Mouse (Mus musculus) gastrocnemius, postnatal 25 days (tissue): ENCODE measurements around the gene Ergic1. TPM values are rescaled to one million over a fixed set of nuclear protein-coding genes. Genes with fewer than 3 reads are reported as not detected.

ENCODE experiments used
- DNase-seq: peaks from one replicate; pipeline ENCODE4 v3.0.0; 2022
- total RNA-seq, 2 experiments: library from RNA; stranded (reverse); gene quantifications; 1 replicate in 1 of 2; 2 replicates in 1 of 2; pipeline ENCODE4 v1.2.3; 2021

The Ergic1 gene
- total RNA-seq, 2 experiments from 2014 or later: 52.0 to 61.0 TPM

- DNase-seq: no peak
These were observed 40.2 kb downstream of the Ergic1 start for GRCm38 (mm10) chr17:26601514-26601913.

DNA sequence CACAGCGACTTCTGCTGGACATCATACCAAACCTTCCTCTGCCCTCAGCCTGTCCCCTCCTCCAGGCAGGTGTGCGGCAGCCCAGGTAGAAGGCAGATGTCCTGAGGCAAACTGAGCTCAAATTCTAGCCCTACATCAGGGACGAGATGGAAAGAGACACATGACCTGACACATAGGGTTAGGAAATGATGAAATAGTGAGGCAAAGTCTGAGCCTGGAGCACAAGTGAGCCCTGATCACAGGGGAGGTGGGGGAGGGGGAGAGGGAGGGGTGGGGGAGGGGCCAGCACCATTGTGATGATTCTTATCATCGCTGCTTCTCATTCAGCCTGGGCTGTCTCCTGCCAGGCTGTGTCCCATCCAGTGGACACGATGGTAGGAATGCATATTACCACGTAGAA is 40.6 kb downstream of the Ergic1 start:
- DNase-seq: no peak

DNA sequence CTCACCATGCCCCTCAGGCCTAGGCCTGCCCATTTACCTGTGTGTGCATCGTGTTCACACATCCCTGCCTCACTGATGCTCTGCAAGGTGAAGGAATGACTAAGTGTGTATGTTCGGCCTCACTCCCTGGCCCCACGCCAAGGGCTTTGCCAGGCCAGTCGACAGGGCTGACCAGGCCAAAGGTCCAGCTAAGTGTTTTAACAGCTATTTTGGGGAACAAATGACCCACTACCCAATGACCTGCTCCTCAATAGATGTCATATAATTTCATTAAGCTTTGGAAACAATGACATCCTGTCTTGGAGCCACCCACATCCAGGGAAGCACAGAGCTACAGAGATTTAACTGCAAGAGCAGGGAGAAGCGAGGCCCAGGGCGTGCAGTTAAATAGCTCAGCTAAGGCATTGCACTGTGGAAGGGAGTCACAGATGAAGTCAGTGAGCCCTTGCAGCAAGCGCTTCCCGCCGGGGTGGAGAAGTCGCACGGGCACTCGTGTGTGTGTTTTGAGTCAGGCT is 41.1 kb downstream of the Ergic1 start:
- DNase-seq: peak; percentile 55

- DNase-seq: no peak
These were observed 42.0 kb downstream of the Ergic1 start for GRCm38 (mm10) chr17:26603311-26603710.

- no peak for DNase-seq
These were observed 44.3 kb downstream of the Ergic1 start for GRCm38 (mm10) chr17:26605636-26606035.

DNA sequence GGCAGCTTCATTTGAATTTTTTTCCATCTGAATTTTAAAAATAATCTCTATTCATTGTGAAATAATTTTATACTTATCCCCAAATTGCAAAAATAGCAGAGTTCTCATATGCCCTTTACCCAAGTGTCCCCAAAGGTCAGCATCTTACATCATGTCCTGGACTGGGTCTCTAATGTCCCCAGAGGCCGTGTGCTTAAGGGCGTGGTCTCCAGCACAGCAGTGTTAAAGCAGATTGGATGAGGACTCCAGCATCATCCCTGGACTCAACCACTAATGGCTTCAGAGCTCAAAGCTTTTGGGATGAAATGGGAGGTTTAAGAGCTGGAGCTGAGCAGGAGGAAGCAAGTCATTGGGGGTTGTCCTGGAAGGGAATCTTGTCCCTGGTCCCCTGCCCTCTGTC is 45.2 kb downstream of the Ergic1 start:
- DNase-seq: peak; percentile 61

DNA sequence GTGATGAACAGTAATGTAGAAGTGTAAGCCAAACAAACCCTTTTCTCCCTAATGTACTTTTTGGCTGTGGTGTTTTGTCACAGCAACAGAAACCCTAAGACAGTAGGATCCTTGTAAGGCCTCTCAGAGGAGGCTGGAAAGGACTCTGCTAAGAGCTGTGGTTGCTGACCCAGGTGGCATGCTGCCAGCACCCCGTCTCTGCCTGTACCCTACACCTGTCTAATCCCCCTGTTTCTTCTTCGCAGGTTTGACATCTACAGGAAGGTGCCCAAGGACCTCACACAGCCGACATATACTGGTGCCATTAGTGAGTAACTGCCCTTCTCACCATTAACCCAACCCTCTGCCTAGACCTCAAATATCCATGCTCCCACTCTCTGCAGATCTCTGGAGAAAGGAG is 47.1 kb downstream of the Ergic1 start:
- no peak for DNase-seq

GRCm38 (mm10) chr17:26608877-26609276 is 47.6 kb downstream of the Ergic1 start:
- no peak for DNase-seq

GRCm38 (mm10) chr17:26609820-26610219 is 48.5 kb downstream of the Ergic1 start:
- no peak for DNase-seq

DNA sequence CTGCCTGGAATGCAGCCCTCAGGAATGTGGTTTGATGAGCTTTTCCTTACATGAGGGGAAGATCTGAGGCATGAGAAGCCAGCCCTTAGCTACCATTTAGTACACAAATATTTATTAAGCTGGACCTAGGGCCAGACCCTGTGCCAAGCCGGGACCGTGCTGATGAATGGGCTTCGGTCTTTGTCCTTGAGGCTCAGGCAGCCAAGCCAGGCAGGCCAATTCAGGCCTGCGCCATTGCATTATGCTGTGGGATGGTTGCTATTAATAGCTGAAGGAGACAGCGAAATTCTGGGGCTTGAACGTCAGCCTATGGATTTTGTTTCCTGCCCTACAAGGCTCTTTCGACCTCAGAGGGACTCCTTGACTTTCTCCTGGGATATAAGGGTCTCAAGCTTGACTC is 50.0 kb downstream of the Ergic1 start:
- DNase-seq: no peak

DNA sequence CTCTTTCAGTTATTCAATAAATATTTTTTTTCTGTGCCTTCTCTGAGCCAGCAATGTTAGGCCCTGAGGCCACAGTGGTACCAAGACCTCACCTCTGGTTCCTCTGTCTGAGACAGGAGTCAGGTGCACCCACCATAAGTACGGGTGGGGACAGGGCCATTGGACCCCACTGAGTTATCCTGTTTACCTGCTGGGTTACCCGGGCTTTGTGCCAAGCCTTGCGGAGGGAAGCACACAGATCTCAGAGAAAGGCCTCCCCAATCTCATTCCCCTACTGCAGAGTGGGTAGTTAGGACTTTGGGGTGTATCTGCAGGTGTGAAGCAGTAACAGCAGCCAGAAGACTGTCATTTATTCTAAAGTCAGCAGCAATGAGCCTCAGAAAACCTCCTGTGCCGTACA is 50.6 kb downstream of the Ergic1 start:
- DNase-seq: no peak

DNA sequence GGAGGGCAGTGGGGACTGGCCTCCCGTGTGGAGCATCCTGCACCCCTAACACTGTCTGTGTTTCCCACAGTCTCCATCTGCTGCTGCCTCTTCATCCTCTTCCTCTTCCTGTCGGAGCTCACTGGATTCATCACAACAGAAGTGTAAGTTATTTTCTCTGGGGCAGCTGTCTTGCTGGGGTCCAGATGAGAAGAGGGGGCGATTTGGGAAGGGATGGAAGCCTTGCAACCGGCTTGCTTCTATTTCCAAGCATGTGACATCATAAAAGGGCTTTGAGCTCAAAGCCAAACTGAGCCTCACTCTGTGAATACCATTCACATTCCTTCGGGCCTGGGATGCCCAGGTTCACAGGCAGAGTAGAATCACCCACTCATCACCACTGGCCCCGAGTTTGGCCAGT is 53.0 kb downstream of the Ergic1 start:
- no peak for DNase-seq

GRCm38 (mm10) chr17:26614708-26615486 is 53.6 kb downstream of the Ergic1 start:
- no peak for DNase-seq

GRCm38 (mm10) chr17:26616696-26617095 is 55.4 kb downstream of the Ergic1 start:
- peak; percentile 43 for DNase-seq

DNA sequence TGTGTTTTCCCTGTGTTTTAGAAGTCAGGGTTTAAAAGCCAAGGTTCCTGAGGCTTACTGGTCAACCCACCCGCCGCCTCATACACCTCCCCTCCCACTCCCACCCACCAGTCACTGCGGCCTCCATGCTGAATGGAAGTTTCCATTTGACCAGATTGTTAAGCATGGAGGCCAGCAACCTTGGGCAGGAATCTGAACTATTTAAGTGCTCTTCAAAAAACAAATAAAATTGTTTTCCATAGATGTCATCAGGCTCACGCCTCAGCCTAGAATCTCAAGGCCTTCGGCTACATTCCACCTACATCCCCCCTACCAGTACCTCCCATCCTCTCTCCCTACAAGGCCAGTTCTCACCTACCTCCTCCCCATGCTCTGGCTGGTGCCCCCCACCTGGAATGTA is 57.2 kb downstream of the Ergic1 start:
- DNase-seq: no peak

- DNase-seq: no peak
These were observed 58.3 kb downstream of the Ergic1 start for GRCm38 (mm10) chr17:26619577-26619976.

DNA sequence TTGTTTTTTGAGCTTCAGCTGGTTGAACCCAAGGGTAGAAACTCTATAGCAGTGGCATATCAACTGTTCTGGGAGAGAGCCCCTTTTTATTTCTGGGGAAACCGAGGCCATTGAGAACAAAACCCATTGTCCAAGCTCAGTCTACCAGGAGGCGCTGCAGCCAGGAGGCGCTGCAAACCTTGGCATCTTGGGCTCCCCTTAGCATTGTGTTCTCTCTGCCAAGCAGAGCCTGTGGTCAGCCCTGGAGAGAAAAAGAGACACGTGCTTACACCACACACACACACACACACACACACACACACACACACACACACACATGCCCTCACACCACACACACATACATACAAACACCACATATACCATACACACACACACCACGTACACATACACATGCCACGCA is 59.0 kb downstream of the Ergic1 start:
- DNase-seq: no peak

- DNase-seq: peak; percentile 89
These were observed 59.8 kb downstream of the Ergic1 start for GRCm38 (mm10) chr17:26620786-26621766.

- no peak for DNase-seq
These were observed 60.6 kb downstream of the Ergic1 start for GRCm38 (mm10) chr17:26621912-26622311.

DNA sequence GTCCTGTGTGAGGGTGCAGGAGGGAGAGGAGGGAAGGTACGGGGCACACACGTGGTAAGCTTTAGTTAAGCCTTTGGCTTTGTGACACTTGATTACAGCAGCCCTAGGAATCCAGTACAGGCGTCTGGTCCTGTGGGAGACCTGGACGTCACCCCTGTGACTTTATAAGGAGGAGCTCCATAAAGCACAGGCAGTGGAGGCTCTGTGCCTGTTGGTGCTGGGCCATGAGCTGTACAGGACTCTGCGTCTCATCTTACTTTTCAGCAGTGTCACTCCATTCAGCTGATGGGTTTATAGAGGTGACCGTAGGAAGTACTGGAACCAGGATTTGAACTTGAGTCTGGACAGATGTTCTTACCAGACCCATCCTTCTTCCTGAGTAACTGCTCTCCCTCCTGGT is 62.7 kb downstream of the Ergic1 start:
- DNase-seq: no peak

DNA sequence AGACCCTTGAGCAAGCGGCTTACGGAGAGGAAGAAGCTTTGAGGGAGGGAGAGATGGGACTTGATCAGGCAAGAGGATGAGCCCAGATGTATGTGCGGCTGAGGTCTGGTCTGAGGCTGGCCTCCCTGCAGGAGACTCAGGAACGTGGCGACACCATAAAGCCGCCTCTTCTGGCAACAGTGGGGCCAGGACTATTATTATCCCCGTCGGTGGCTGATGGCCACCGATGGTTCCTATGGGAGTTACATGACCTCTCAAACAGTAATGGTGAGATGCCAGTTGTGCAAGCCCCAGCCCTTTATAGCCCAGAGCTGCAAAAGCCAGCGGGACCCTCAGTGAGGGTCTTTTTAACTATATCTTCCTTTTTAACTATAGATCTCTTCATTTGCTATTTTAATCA is 63.7 kb downstream of the Ergic1 start:
- no peak for DNase-seq

GRCm38 (mm10) chr17:26625521-26626010 is 64.3 kb downstream of the Ergic1 start:
- DNase-seq: no peak

DNA sequence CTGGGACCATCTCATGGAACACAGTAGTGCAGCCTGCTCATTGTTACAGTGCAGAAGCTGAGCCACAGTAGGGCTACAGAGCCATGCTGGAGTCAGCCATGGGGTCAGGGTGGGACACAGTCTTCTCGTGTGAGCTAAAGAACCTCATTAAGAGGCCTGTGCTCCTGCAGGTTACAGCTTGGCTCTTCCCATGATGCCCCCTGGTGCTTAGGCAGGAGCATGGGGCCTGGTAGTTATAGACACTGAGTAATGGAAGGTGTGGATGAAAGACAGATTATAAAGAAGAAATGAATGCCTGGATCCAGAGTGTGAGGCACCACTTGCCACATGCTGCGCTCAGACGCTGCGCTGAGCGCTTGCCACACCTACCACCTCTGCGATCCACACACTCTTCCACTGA is 67.2 kb downstream of the Ergic1 start:
- DNase-seq: no peak
